Mouse (Mus musculus): ENCODE data around the gene Ogfod3.

DNA sequence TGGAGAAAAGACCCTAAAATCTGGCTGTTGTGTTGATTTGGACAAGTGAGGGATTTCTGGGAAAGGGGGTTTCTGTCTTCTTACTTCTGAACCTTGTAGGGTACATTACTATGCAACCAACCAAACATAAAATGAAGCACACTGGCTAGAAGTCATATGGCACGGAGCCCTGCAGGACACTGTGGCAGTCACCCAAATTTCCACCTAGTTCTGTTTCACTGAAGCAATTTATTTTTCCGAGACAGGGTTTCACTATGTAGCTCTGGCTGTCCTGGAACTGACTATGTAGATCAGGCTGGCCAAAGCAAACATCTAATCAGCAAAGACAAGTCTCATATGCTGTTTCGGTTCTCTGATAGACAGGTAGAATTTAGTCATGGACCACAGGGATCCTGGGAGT lies 14.8 kb downstream of the Ogfod3 start:
- TF ChIP-seq CTCF (IDR thresholded peaks at IDR 0.05; ENCODE audit: borderline replicate concordance, extremely low read depth, insufficient read depth, insufficient read length) (no peak), POLR2A (IDR thresholded peaks at IDR 0.05; ENCODE audit: borderline replicate concordance, extremely low read depth, insufficient read depth, insufficient read length, poor library complexity, severe bottlenecking) (no peak)
